Mouse (Mus musculus) lung, embryonic 15.5 days (tissue): ENCODE data around the gene Tcirg1. TPM values are rescaled to one million over a fixed set of nuclear protein-coding genes. Genes with fewer than 3 reads are reported as not detected.

Experiments used
- ATAC-seq: fragments of 200-750 bp; cut with Nextera tagmentation; 2 replicates; pipeline ENCODE4 v1.8.0; 2017; ENCODE audit warnings: moderate number of reproducible peaks, borderline replicate concordance; ENCODE audit not compliant: low FRiP score, low TSS enrichment; ENCODE audit errors: extremely low read depth
- H3K27ac ChIP-seq: fragments of 300-500 bp; sonication (generic); 2 replicates; pipeline ENCODE4 v1.5.1; 2015; ENCODE audit warnings: moderate library complexity, mild to moderate bottlenecking, inconsistent platforms
- H3K27me3 ChIP-seq: fragments of 300-500 bp; sonication (generic); 2 replicates; pipeline ENCODE4 v1.6.1; 2015; ENCODE audit warnings: inconsistent platforms
- H3K36me3 ChIP-seq: fragments of 300-500 bp; sonication (generic); 2 replicates; pipeline ENCODE4 v1.6.1; 2015; ENCODE audit warnings: inconsistent platforms
- H3K4me1 ChIP-seq: fragments of 300-500 bp; sonication (generic); 2 replicates; pipeline ENCODE4 v1.6.1; 2015; ENCODE audit warnings: inconsistent platforms
- H3K4me2 ChIP-seq: fragments of 300-500 bp; sonication (generic); 2 replicates; pipeline ENCODE4 v1.6.1; 2015; ENCODE audit warnings: inconsistent platforms, mild to moderate bottlenecking, moderate library complexity
- H3K4me3 ChIP-seq: fragments of 300-500 bp; sonication (generic); 2 replicates; pipeline ENCODE4 v1.5.1; 2015; ENCODE audit warnings: mild to moderate bottlenecking, inconsistent platforms
- H3K9ac ChIP-seq: fragments of 300-500 bp; sonication (generic); 2 replicates; pipeline ENCODE4 v1.6.1; 2015; ENCODE audit warnings: inconsistent platforms
- H3K9me3 ChIP-seq: fragments of 300-500 bp; sonication (generic); 2 replicates; pipeline ENCODE4 v1.6.1; 2016; ENCODE audit warnings: inconsistent platforms
- WGBS: fragments of 180-500 bp; shearing (Covaris S2); methylation state at CpG from one replicate; pipeline ENCODE4 v1.1.7; 2015; 5-methylcytosine and 5-hydroxymethylcytosine counted together
- polyA plus RNA-seq: library from polyadenylated mRNA; unstranded; fragments of >200 nt; fragmentation: Nextera tagmentation; extraction: Ambion mirVana; gene quantifications from 2 replicates; pipeline ENCODE4 v1.2.1, GENCODE M21; 2015

The Tcirg1 gene
- polyA plus RNA-seq, 1 experiment from 2014 or later: 53.1 TPM

GRCm38 (mm10) chr19:3855091-3855490 lies 51.8 kb downstream of the Tcirg1 start:
- Histone ChIP-seq H3K27me3 (no peaks in the 10 kb centered on the region), H3K36me3 (no peaks in the 10 kb centered on the region), H3K4me2 (peak overlapping the region; percentile 33), H3K4me1 (peaks cover 41% of the 10 kb centered on the region), H3K27ac (peak overlapping the region; percentile 35; the same call in 1 of the 2 replicates), H3K9me3 (no peaks in the 10 kb centered on the region), H3K9ac (no peak overlapping the region), H3K4me3 (no peak overlapping the region)
- WGBS: 58% methylated on average over 6 of the region's 6 CpGs
- no peak for ATAC-seq

- peaks cover 41% of the 10 kb centered on the region for H3K4me1 ChIP-seq
- H3K4me3 ChIP-seq: peak overlapping the region; percentile 95
- ATAC-seq: no peak
- H3K27me3 ChIP-seq: no peaks in the 10 kb centered on the region
- WGBS: 68% methylated on average over 1 of the region's 1 CpGs
- H3K4me2 ChIP-seq: peak overlapping the region; percentile 88
- no peak overlapping the region for H3K9ac ChIP-seq
- H3K9me3 ChIP-seq: no peaks in the 10 kb centered on the region
- H3K27ac ChIP-seq: no peak overlapping the region; the same call in 1 of the 2 replicates
- H3K36me3 ChIP-seq: no peaks in the 10 kb centered on the region
Measured at GRCm38 (mm10) chr19:3853891-3854290, 53.0 kb downstream of the Tcirg1 start.

GRCm38 (mm10) chr19:3853121-3853520 lies 53.8 kb downstream of the Tcirg1 start:
- Histone ChIP-seq H3K4me3 (peak overlapping the region; percentile 95), H3K4me1 (peaks cover 41% of the 10 kb centered on the region), H3K4me2 (peak overlapping the region; percentile 88), H3K27me3 (no peaks in the 10 kb centered on the region), H3K9ac (no peak overlapping the region), H3K27ac (no peak overlapping the region), H3K9me3 (no peaks in the 10 kb centered on the region), H3K36me3 (no peaks in the 10 kb centered on the region)
- 85% methylated on average over 10 of the region's 10 CpGs for WGBS
- no peak for ATAC-seq

- Histone ChIP-seq H3K9me3 (no peaks in the 10 kb centered on the region), H3K9ac (peak overlapping the region; percentile 96), H3K4me2 (peak overlapping the region; percentile 88), H3K4me3 (peak overlapping the region; percentile 95), H3K27ac (peak overlapping the region; percentile 99), H3K36me3 (no peaks in the 10 kb centered on the region), H3K4me1 (peaks cover 47% of the 10 kb centered on the region), H3K27me3 (no peaks in the 10 kb centered on the region)
- no peak; the same call in none of the 2 replicates for ATAC-seq
- WGBS: under 1% methylated on average over 57 of the region's 74 CpGs
Measured at GRCm38 (mm10) chr19:3851979-3852681, 54.8 kb downstream of the Tcirg1 start.

- Histone ChIP-seq H3K27ac (peak within 1 kb of the TSS; percentile 99), H3K9me3 (no peaks in the 10 kb centered on the region), H3K9ac (peak within 1 kb of the TSS; percentile 96), H3K4me3 (peak within 1 kb of the TSS; percentile 95), H3K4me1 (peaks cover 44% of the 10 kb centered on the region), H3K27me3 (no peaks in the 10 kb centered on the region), H3K4me2 (peak within 1 kb of the TSS; percentile 88), H3K36me3 (no peaks in the 10 kb centered on the region)
- ATAC-seq: peak; percentile 99
- under 1% methylated on average over 50 of the region's 54 CpGs for WGBS
Measured at GRCm38 (mm10) chr19:3851502-3851962, 55.4 kb downstream of the Tcirg1 start, which contains the start of gene Chka. Gene Chka, plus strand, starts transcription at chr19:3851773.

- no peak; the same call in 1 of the 2 replicates for ATAC-seq
- no peaks in the 10 kb centered on the region for H3K36me3 ChIP-seq
- 4% methylated on average over 19 of the region's 19 CpGs for WGBS
Measured at GRCm38 (mm10) chr19:3850847-3851469, 56.0 kb downstream of the Tcirg1 start.

GRCm38 (mm10) chr19:3850076-3850475 lies 56.9 kb downstream of the Tcirg1 start:
- Histone ChIP-seq H3K27me3 (no peaks in the 10 kb centered on the region), H3K27ac (peak overlapping the region; percentile 99), H3K9ac (no peak overlapping the region), H3K4me3 (no peak overlapping the region), H3K36me3 (no peaks in the 10 kb centered on the region), H3K4me1 (peaks cover 32% of the 10 kb centered on the region), H3K4me2 (no peak overlapping the region), H3K9me3 (no peaks in the 10 kb centered on the region)
- 26% methylated on average over 5 of the region's 5 CpGs for WGBS
- no peak for ATAC-seq

More at GRCm38 (mm10) chr19:3850847-3851469, 56.0 kb downstream of the Tcirg1 start:
- Histone ChIP-seq H3K4me2 (peak overlapping the region; percentile 88), H3K9me3 (no peaks in the 10 kb centered on the region), H3K27ac (peak overlapping the region; percentile 99), H3K9ac (peak overlapping the region; percentile 38), H3K27me3 (no peaks in the 10 kb centered on the region), H3K4me1 (peaks cover 41% of the 10 kb centered on the region), H3K4me3 (peak overlapping the region; percentile 95)

- Histone ChIP-seq H3K27me3 (no peaks in the 10 kb centered on the region), H3K4me1 (peaks cover 30% of the 10 kb centered on the region), H3K27ac (no peak overlapping the region), H3K36me3 (no peaks in the 10 kb centered on the region), H3K4me2 (no peak overlapping the region), H3K9ac (no peak overlapping the region), H3K4me3 (no peak overlapping the region), H3K9me3 (no peaks in the 10 kb centered on the region)
- 87% methylated on average over 2 of the region's 2 CpGs for WGBS
- no peak for ATAC-seq
Measured at GRCm38 (mm10) chr19:3849251-3849650, 57.7 kb downstream of the Tcirg1 start.

- no peak overlapping the region for H3K27ac ChIP-seq
- no peak for ATAC-seq
- no peaks in the 10 kb centered on the region for H3K9me3 ChIP-seq
- peaks cover 27% of the 10 kb centered on the region for H3K4me1 ChIP-seq
- H3K36me3 ChIP-seq: no peaks in the 10 kb centered on the region
- H3K4me3 ChIP-seq: no peak overlapping the region
- H3K9ac ChIP-seq: no peak overlapping the region
- H3K27me3 ChIP-seq: no peaks in the 10 kb centered on the region
- 79% methylated on average over 7 of the region's 7 CpGs for WGBS
- H3K4me2 ChIP-seq: no peak overlapping the region
Measured at GRCm38 (mm10) chr19:3848207-3848808, 58.6 kb downstream of the Tcirg1 start.

- WGBS: 77% methylated on average over 5 of the region's 5 CpGs
- Histone ChIP-seq H3K4me2 (no peak overlapping the region), H3K36me3 (no peaks in the 10 kb centered on the region), H3K4me3 (no peak overlapping the region), H3K27ac (no peak overlapping the region), H3K27me3 (no peaks in the 10 kb centered on the region), H3K4me1 (peaks cover 30% of the 10 kb centered on the region), H3K9ac (no peak overlapping the region), H3K9me3 (no peaks in the 10 kb centered on the region)
- ATAC-seq: no peak
Measured at GRCm38 (mm10) chr19:3847711-3848110, 59.2 kb downstream of the Tcirg1 start.

- Histone ChIP-seq H3K27me3 (no peaks in the 10 kb centered on the region), H3K9ac (no peak overlapping the region), H3K4me3 (no peak overlapping the region), H3K9me3 (no peaks in the 10 kb centered on the region), H3K4me1 (peaks cover 30% of the 10 kb centered on the region), H3K36me3 (no peaks in the 10 kb centered on the region), H3K27ac (0 out of 2 replicates have a peak overlapping the region, but pooled peaks have one; percentile 1), H3K4me2 (no peak overlapping the region)
- WGBS: 67% methylated on average over 10 of the region's 10 CpGs
- no peak for ATAC-seq
Measured at GRCm38 (mm10) chr19:3846676-3847604, 60.0 kb downstream of the Tcirg1 start.
